Mouse (Mus musculus): ENCODE measurements around the gene Slc22a8. TPM values are rescaled to one million over a fixed set of nuclear protein-coding genes. Genes with fewer than 3 reads are reported as not detected.

Gene Slc22a8
- polyA plus RNA-seq, 2 experiments = 0.03 TPM; not detected in 1

DNA sequence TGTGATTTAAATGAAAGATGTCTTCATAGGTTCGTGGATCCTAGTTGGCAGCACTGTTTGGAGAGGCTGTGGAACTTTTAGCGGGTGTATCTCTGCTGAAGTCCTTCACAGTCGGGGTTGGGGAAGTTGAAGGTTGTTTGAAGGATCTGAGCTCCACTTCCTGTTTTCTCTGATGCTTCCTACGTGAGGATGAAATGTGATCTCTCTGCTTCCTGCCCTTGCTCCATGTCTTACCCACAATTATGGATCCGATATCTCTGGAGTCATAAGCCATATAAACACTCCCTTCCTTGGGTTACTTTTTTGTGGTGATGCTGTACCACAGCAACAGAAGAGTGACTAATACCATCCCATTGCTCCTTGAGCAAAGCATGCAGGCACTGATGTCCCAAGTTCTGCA lies 51.0 kb downstream of the Slc22a8 start:
- Histone ChIP-seq H3K36me3 (ENCODE audit: control insufficient read depth, insufficient read depth, low read length) (no peaks in the 10 kb centered on the region), H3K9me3 (ENCODE audit: control insufficient read depth, low read length) (no peaks in the 10 kb centered on the region), H3K9ac (ENCODE audit: low read depth, low read length, severe bottlenecking) (no peak overlapping the region), H3K27ac (replicated peaks; ENCODE audit: low read depth, low read length) (no peak overlapping the region), H3K4me1 (ENCODE audit: control insufficient read depth, insufficient read depth, low read length) (0 out of 2 replicates have a peak, but pooled peaks cover 4% of the 10 kb centered on the region), H3K27me3 (ENCODE audit: control insufficient read depth, insufficient read depth, low read length) (no peaks in the 10 kb centered on the region), H3K4me3 (replicated peaks; ENCODE audit: low read length) (no peak overlapping the region), H3K4me2 (replicated peaks; ENCODE audit: low read depth, low read length, severe bottlenecking) (no peak overlapping the region)
- TF ChIP-seq POLR2A (IDR thresholded peaks at IDR 0.05; ENCODE audit: borderline replicate concordance, extremely low read depth, insufficient read depth, insufficient read length) = no peak
- no peak for ATAC-seq (ENCODE audit: low FRiP score, low read depth)
- 65% methylated on average over 5 of the region's 5 CpGs for WGBS
- DNase-seq (ENCODE audit: low spot score) = no peak

DNA sequence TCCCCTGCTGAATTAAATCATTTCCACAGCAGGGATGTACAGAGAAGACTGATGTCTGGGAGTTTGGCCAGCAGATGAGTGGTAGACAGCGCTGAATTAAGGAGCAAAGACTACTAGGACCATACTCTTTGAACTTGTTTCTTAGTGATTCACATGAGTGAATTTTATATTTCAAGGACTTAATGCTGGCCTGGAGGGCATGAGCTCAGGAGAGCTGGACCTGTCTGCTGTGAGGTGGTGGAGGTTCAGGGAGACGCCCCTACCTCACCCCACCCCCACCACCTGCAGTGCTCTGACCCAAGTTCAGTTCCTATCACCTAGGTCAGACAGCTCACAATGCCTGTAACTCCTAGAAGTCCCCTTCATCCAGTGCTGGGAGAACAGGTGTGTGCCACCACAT lies 55.3 kb downstream of the Slc22a8 start:
- Histone ChIP-seq H3K27me3 (ENCODE audit: control insufficient read depth, insufficient read depth, low read length) (no peaks in the 10 kb centered on the region), H3K36me3 (ENCODE audit: control insufficient read depth, insufficient read depth, low read length) (no peaks in the 10 kb centered on the region), H3K27ac (replicated peaks; ENCODE audit: low read depth, low read length) (no peak overlapping the region), H3K4me2 (replicated peaks; ENCODE audit: low read depth, low read length, severe bottlenecking) (no peak overlapping the region), H3K9me3 (ENCODE audit: control insufficient read depth, low read length) (no peaks in the 10 kb centered on the region), H3K9ac (ENCODE audit: low read depth, low read length, severe bottlenecking) (no peak overlapping the region), H3K4me1 (ENCODE audit: control insufficient read depth, insufficient read depth, low read length) (0 out of 2 replicates have a peak, but pooled peaks cover 4% of the 10 kb centered on the region), H3K4me3 (replicated peaks; ENCODE audit: low read length) (no peak overlapping the region)
- DNase-seq (ENCODE audit: low spot score) = no peak
- no peak for ATAC-seq (ENCODE audit: low FRiP score, low read depth)
- no peak for TF ChIP-seq POLR2A (IDR thresholded peaks at IDR 0.05; ENCODE audit: borderline replicate concordance, extremely low read depth, insufficient read depth, insufficient read length)
- WGBS = 54% methylated on average over 2 of the region's 2 CpGs

DNA sequence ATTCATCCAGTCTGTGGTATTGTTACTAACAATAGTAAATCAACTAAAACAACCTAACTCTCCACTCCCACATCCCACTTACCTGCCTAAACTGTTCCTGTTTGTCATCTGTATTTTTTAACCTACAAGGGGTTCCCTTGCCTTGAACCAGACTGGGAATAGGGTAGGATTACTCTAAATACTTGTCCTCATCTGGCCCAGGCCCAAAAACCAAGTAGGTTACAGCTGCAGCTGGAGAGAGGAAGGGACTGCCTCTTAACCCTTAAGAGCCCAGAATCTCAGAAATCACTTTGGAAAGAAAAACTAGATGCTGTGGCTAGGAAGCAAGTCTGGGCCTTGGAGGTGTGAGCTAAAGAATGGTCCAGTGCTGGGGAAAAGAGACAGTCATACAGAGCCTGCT lies 64.8 kb downstream of the Slc22a8 start:
- no peak for ATAC-seq (ENCODE audit: low FRiP score, low read depth)
- no peak for DNase-seq (ENCODE audit: low spot score)
- Histone ChIP-seq H3K4me2 (replicated peaks; ENCODE audit: low read depth, low read length, severe bottlenecking) (no peak overlapping the region), H3K36me3 (ENCODE audit: control insufficient read depth, insufficient read depth, low read length) (no peaks in the 10 kb centered on the region), H3K27ac (replicated peaks; ENCODE audit: low read depth, low read length) (no peak overlapping the region), H3K4me1 (ENCODE audit: control insufficient read depth, insufficient read depth, low read length) (no peaks in the 10 kb centered on the region), H3K4me3 (replicated peaks; ENCODE audit: low read length) (no peak overlapping the region), H3K27me3 (ENCODE audit: control insufficient read depth, insufficient read depth, low read length) (no peaks in the 10 kb centered on the region), H3K9me3 (ENCODE audit: control insufficient read depth, low read length) (no peaks in the 10 kb centered on the region), H3K9ac (ENCODE audit: low read depth, low read length, severe bottlenecking) (no peak overlapping the region)
- no peak for TF ChIP-seq POLR2A (IDR thresholded peaks at IDR 0.05; ENCODE audit: borderline replicate concordance, extremely low read depth, insufficient read depth, insufficient read length)

DNA sequence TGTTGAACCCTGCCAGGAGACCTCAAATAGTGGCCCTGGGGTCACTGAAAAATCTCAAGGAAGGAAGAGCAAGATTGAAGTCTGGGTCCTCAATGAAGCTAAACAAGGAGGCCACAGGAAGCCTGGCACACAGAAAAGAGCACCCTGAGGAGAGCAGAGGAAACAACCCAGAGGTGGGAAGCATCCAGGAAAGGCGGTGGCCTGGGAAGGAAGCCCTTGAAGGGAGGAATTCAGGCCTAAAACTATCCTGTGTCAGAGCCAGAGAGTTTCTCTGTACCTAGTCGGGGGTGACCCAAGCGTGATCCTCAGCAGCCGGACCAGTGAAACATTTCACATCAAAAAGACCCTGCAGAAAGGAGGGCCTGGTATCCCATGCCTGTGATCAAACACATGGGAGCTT lies 65.3 kb downstream of the Slc22a8 start:
- WGBS = 81% methylated on average over 4 of the region's 4 CpGs
- no peak overlapping the region for H3K27ac ChIP-seq (replicated peaks; ENCODE audit: low read depth, low read length)

More for the DNA sequence above, 65.3 kb downstream of the Slc22a8 start:
- no peaks in the 10 kb centered on the region for H3K9me3 ChIP-seq (ENCODE audit: control insufficient read depth, low read length)
- H3K36me3 ChIP-seq (ENCODE audit: control insufficient read depth, insufficient read depth, low read length) = no peaks in the 10 kb centered on the region
- TF ChIP-seq POLR2A (IDR thresholded peaks at IDR 0.05; ENCODE audit: borderline replicate concordance, extremely low read depth, insufficient read depth, insufficient read length) = no peak
- no peaks in the 10 kb centered on the region for H3K27me3 ChIP-seq (ENCODE audit: control insufficient read depth, insufficient read depth, low read length)
- no peak overlapping the region for H3K9ac ChIP-seq (ENCODE audit: low read depth, low read length, severe bottlenecking)
- no peak overlapping the region for H3K4me2 ChIP-seq (replicated peaks; ENCODE audit: low read depth, low read length, severe bottlenecking)
- DNase-seq (ENCODE audit: low spot score) (no peak), ATAC-seq (ENCODE audit: low FRiP score, low read depth) (no peak)
- no peak overlapping the region for H3K4me3 ChIP-seq (replicated peaks; ENCODE audit: low read length)
- H3K4me1 ChIP-seq (ENCODE audit: control insufficient read depth, insufficient read depth, low read length) = no peaks in the 10 kb centered on the region

Other genes with a start within 250 kb of the Slc22a8 start
- 0.05 TPM in 1 of 2 replicates, not detected in the other for gene Slc22a30, start 186.1 kb upstream of the Slc22a8 start, polyA plus RNA-seq (2012; rRNA removed)
- 0.17 TPM in 1 of 2 replicates, not detected in the other for gene Slc22a30, start 186.1 kb upstream of the Slc22a8 start, polyA plus RNA-seq (2014; fragmentation: Nextera tagmentation; extraction: Ambion mirVana)
- 0.03 and 0.15 TPM in 2 replicates for gene Slc22a6, start 26.8 kb downstream of the Slc22a8 start, polyA plus RNA-seq (2012; rRNA removed)
- not detected in 2 replicates for gene Slc22a6, start 26.8 kb downstream of the Slc22a8 start, polyA plus RNA-seq (2014; fragmentation: Nextera tagmentation; extraction: Ambion mirVana)
- 0.62 and 1.1 TPM in 2 replicates for gene Chrm1, start 72.5 kb downstream of the Slc22a8 start, polyA plus RNA-seq (2012; rRNA removed)
- 0.36 and 0.56 TPM in 2 replicates for gene Chrm1, start 72.5 kb downstream of the Slc22a8 start, polyA plus RNA-seq (2014; fragmentation: Nextera tagmentation; extraction: Ambion mirVana)
- 111 and 123 TPM in 2 replicates for gene Slc3a2, start 132.1 kb downstream of the Slc22a8 start, polyA plus RNA-seq (2012; rRNA removed)
- 101 and 109 TPM in 2 replicates for gene Slc3a2, start 132.1 kb downstream of the Slc22a8 start, polyA plus RNA-seq (2014; fragmentation: Nextera tagmentation; extraction: Ambion mirVana)
- 66.4 and 66.6 TPM in 2 replicates for gene Wdr74, start 144.6 kb downstream of the Slc22a8 start, polyA plus RNA-seq (2012; rRNA removed)
- gene Wdr74, start 144.6 kb downstream of the Slc22a8 start, polyA plus RNA-seq (2014; fragmentation: Nextera tagmentation; extraction: Ambion mirVana) = 85.5 and 87.2 TPM in 2 replicates
- 1.6 and 3.2 TPM in 2 replicates for gene 1700092M07Rik, start 149.5 kb downstream of the Slc22a8 start, polyA plus RNA-seq (2012; rRNA removed)
- 1.6 and 2.1 TPM in 2 replicates for gene 1700092M07Rik, start 149.5 kb downstream of the Slc22a8 start, polyA plus RNA-seq (2014; fragmentation: Nextera tagmentation; extraction: Ambion mirVana)
- gene Stx5a, start 150.2 kb downstream of the Slc22a8 start, polyA plus RNA-seq (2012; rRNA removed) = 188 and 197 TPM in 2 replicates
- 161 and 174 TPM in 2 replicates for gene Stx5a, start 150.2 kb downstream of the Slc22a8 start, polyA plus RNA-seq (2014; fragmentation: Nextera tagmentation; extraction: Ambion mirVana)
- 263 and 265 TPM in 2 replicates for gene Nxf1, start 165.8 kb downstream of the Slc22a8 start, polyA plus RNA-seq (2012; rRNA removed)
- gene Nxf1, start 165.8 kb downstream of the Slc22a8 start, polyA plus RNA-seq (2014; fragmentation: Nextera tagmentation; extraction: Ambion mirVana) = 168 and 187 TPM in 2 replicates
- 192 and 275 TPM in 2 replicates for gene Tmem223, start 179.7 kb downstream of the Slc22a8 start, polyA plus RNA-seq (2012; rRNA removed)
- gene Tmem223, start 179.7 kb downstream of the Slc22a8 start, polyA plus RNA-seq (2014; fragmentation: Nextera tagmentation; extraction: Ambion mirVana) = 177 and 220 TPM in 2 replicates
- gene Tmem179b, start 183.2 kb downstream of the Slc22a8 start, polyA plus RNA-seq (2012; rRNA removed) = 63.5 and 97.1 TPM in 2 replicates
- gene Tmem179b, start 183.2 kb downstream of the Slc22a8 start, polyA plus RNA-seq (2014; fragmentation: Nextera tagmentation; extraction: Ambion mirVana) = 83.6 and 84.2 TPM in 2 replicates
- gene Taf6l, start 195.2 kb downstream of the Slc22a8 start, polyA plus RNA-seq (2012; rRNA removed) = 22.4 and 29.1 TPM in 2 replicates
- gene Taf6l, start 195.2 kb downstream of the Slc22a8 start, polyA plus RNA-seq (2014; fragmentation: Nextera tagmentation; extraction: Ambion mirVana) = 21.3 and 21.8 TPM in 2 replicates
- gene Polr2g, start 207.3 kb downstream of the Slc22a8 start, polyA plus RNA-seq (2012; rRNA removed) = 135 and 140 TPM in 2 replicates
- gene Polr2g, start 207.3 kb downstream of the Slc22a8 start, polyA plus RNA-seq (2014; fragmentation: Nextera tagmentation; extraction: Ambion mirVana) = 153 and 165 TPM in 2 replicates
- gene Zbtb3, start 211.3 kb downstream of the Slc22a8 start, polyA plus RNA-seq (2012; rRNA removed) = 3.5 and 3.9 TPM in 2 replicates
- gene Zbtb3, start 211.3 kb downstream of the Slc22a8 start, polyA plus RNA-seq (2014; fragmentation: Nextera tagmentation; extraction: Ambion mirVana) = 5.3 and 5.6 TPM in 2 replicates
- 48.3 and 54.3 TPM in 2 replicates for gene Ttc9c, start 228.1 kb downstream of the Slc22a8 start, polyA plus RNA-seq (2012; rRNA removed)
- 41.8 and 48.5 TPM in 2 replicates for gene Ttc9c, start 228.1 kb downstream of the Slc22a8 start, polyA plus RNA-seq (2014; fragmentation: Nextera tagmentation; extraction: Ambion mirVana)
- gene Hnrnpul2, start 228.8 kb downstream of the Slc22a8 start, polyA plus RNA-seq (2012; rRNA removed) = 59.4 and 88.6 TPM in 2 replicates
- 9.5 and 9.6 TPM in 2 replicates for gene Hnrnpul2, start 228.8 kb downstream of the Slc22a8 start, polyA plus RNA-seq (2014; fragmentation: Nextera tagmentation; extraction: Ambion mirVana)
- 0.51 and 3.0 TPM in 2 replicates for gene AC129217.1, start 238.5 kb downstream of the Slc22a8 start, polyA plus RNA-seq (2012; rRNA removed)
- not detected in 2 replicates for gene AC129217.1, start 238.5 kb downstream of the Slc22a8 start, polyA plus RNA-seq (2014; fragmentation: Nextera tagmentation; extraction: Ambion mirVana)
- gene Bscl2, start 246.2 kb downstream of the Slc22a8 start, polyA plus RNA-seq (2012; rRNA removed) = 48.2 and 63.5 TPM in 2 replicates
- gene Bscl2, start 246.2 kb downstream of the Slc22a8 start, polyA plus RNA-seq (2014; fragmentation: Nextera tagmentation; extraction: Ambion mirVana) = 50.2 and 51.3 TPM in 2 replicates
- 2.2 and 2.5 TPM in 2 replicates for gene Gng3, start 247.9 kb downstream of the Slc22a8 start, polyA plus RNA-seq (2012; rRNA removed)
- gene Gng3, start 247.9 kb downstream of the Slc22a8 start, polyA plus RNA-seq (2014; fragmentation: Nextera tagmentation; extraction: Ambion mirVana) = 4.2 and 5.0 TPM in 2 replicates

Measured in limb, embryonic 14.5 days (tissue).